Mouse (Mus musculus) heart, postnatal 0 days (tissue): Measurements from ENCODE around the gene Slc25a39.

ENCODE experiments used
- CTCF ChIP-seq: IDR thresholded peaks from 2 replicates; pipeline ENCODE4 v1.5.1; 2016; ENCODE audit warnings: antibody characterized with exemption, control low read depth, low read depth
- EP300 ChIP-seq: IDR thresholded peaks from 2 replicates; pipeline ENCODE4 v1.6.1; 2016; ENCODE audit warnings: antibody characterized with exemption, low read depth

DNA sequence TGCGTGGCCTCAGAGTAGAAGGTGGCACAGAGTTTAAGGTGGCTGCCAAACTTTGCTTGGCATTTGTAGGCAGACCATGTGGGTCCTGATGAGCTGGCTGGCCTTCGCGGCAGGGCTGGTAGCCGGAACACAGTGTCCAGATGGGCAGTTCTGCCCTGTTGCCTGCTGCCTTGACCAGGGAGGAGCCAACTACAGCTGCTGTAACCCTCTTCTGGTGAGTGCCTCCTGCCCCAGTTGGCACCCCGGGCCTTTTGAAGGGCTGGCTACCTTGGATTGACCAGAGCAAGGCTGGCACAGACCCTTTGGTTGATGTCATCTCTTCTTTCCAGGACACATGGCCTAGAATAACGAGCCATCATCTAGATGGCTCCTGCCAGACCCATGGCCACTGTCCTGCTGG, 25.1 kb upstream of the Slc25a39 start:
- TF ChIP-seq EP300 (no peak), CTCF (no peak)
